Mouse (Mus musculus) bone marrow macrophage, adult 2 months (primary cell): ENCODE measurements around the gene Smpd3.

ENCODE experiments used
- CTCF ChIP-seq: IDR thresholded peaks from 2 replicates; pipeline ENCODE4 v1.5.1; 2012; ENCODE audit warnings: low read depth, mild to moderate bottlenecking, low read length, moderate library complexity
- POLR2A ChIP-seq: IDR thresholded peaks from 2 replicates; pipeline ENCODE4 v1.6.1; 2012; ENCODE audit warnings: mild to moderate bottlenecking, low read depth, low read length, borderline replicate concordance

DNA sequence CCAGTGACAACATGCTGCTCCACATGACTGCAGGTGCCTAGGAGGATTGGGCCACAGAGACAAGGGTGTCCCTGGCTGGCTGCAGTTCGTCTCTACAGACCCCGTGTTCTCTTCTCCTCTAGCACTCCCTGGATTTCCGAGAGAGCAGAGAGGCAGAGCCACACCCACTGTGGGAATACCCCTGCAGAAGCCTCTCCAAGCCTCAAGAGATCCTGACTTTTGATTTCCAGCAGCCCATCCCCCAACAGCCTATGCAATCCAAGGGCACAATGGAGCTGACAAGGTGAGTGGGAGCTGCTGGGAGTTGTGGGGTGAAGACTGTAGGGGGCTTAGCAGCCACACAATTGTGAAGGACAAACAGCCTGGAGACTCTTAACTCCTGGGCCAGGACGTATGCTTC lies 87.6 kb downstream of the Smpd3 start:
- TF ChIP-seq POLR2A (no peak), CTCF (no peak)
